Mouse (Mus musculus) limb, embryonic 14.5 days (tissue): ENCODE data around the gene Arhgap24. TPM values are rescaled to one million over a fixed set of nuclear protein-coding genes. Genes with fewer than 3 reads are reported as not detected.

Experiments used
- ATAC-seq: fragments of 200-750 bp; cut with Nextera tagmentation; 2 replicates; pipeline ENCODE4 v1.8.0; 2017; ENCODE audit warnings: low read depth, moderate number of reproducible peaks, moderate TSS enrichment; ENCODE audit not compliant: low FRiP score
- DNase-seq: peaks from one replicate; pipeline ENCODE4 v3.0.0-alpha.2; 2015; ENCODE audit warnings: low spot score
- H3K27ac ChIP-seq: fragments of 300-500 bp; sonication (generic); replicated peaks from 2 replicates; pipeline ENCODE4 v1.5.1; 2014; ENCODE audit warnings: low read depth, mild to moderate bottlenecking, low read length, moderate library complexity, mixed read lengths
- H3K27me3 ChIP-seq: fragments of 300-500 bp; sonication (generic); 2 replicates; pipeline ENCODE4 v1.6.1; 2014; ENCODE audit warnings: low read length, mixed read lengths; ENCODE audit not compliant: control insufficient read depth, insufficient read depth
- H3K36me3 ChIP-seq: fragments of 300-500 bp; sonication (generic); 2 replicates; pipeline ENCODE4 v1.6.1; 2014; ENCODE audit warnings: mild to moderate bottlenecking, low read length, moderate library complexity, mixed read lengths; ENCODE audit not compliant: control insufficient read depth, insufficient read depth
- H3K4me1 ChIP-seq: fragments of 300-500 bp; sonication (generic); 2 replicates; pipeline ENCODE4 v1.6.1; 2014; ENCODE audit warnings: antibody characterized with exemption, low read length, mixed read lengths; ENCODE audit not compliant: control insufficient read depth, insufficient read depth
- H3K4me2 ChIP-seq: fragments of 300-500 bp; sonication (generic); replicated peaks from 2 replicates; pipeline ENCODE4 v1.6.1; 2014; ENCODE audit warnings: low read depth, mild to moderate bottlenecking, low read length, moderate library complexity; ENCODE audit not compliant: severe bottlenecking
- H3K4me3 ChIP-seq: fragments of 300-500 bp; sonication (generic); replicated peaks from 2 replicates; pipeline ENCODE4 v1.5.1; 2014; ENCODE audit warnings: low read length
- H3K9ac ChIP-seq: fragments of 300-500 bp; sonication (generic); 2 replicates; pipeline ENCODE4 v1.6.1; 2014; ENCODE audit warnings: mild to moderate bottlenecking, low read depth, low read length, moderate library complexity; ENCODE audit not compliant: severe bottlenecking
- H3K9me3 ChIP-seq: fragments of 300-500 bp; sonication (generic); 2 replicates; pipeline ENCODE4 v1.6.1; 2016; ENCODE audit warnings: low read length; ENCODE audit not compliant: control insufficient read depth
- POLR2A ChIP-seq: fragments of 200-500 bp; IDR thresholded peaks from 2 replicates; pipeline ENCODE4 v1.8.0; 2012; ENCODE audit warnings: inconsistent platforms, mild to moderate bottlenecking, moderate library complexity, borderline replicate concordance; ENCODE audit not compliant: insufficient read depth, insufficient read length; ENCODE audit errors: extremely low read depth
- WGBS: fragments of 180-500 bp; shearing (Covaris S2); extraction: QIAGEN DNeasy Blood & Tissue Kit; methylation state at CpG from one replicate; pipeline ENCODE4 v1.1.7; 2014; 5-methylcytosine and 5-hydroxymethylcytosine counted together
- polyA plus RNA-seq, 2 experiments: library from polyadenylated mRNA; depleted of rRNA in 1 of 2; stranded (reverse) in 1 of 2; unstranded in 1 of 2; fragments of >200 nt; fragmentation: Nextera tagmentation in 1 of 2; extraction: Ambion mirVana in 1 of 2; gene quantifications; 2 replicates each; pipeline versions ENCODE4 v1.2.1 to v1.2.3; 2012 to 2014

Arhgap24 gene
- polyA plus RNA-seq, 2 experiments: 20.2 to 25.8 TPM

GRCm38 (mm10) chr5:102847859-102848258 is 366.7 kb downstream of the Arhgap24 start:
- Histone ChIP-seq H3K27me3 (no peaks in the 10 kb centered on the region), H3K9me3 (no peaks in the 10 kb centered on the region), H3K4me1 (no peaks in the 10 kb centered on the region), H3K9ac (no peak overlapping the region), H3K4me3 (no peak overlapping the region), H3K4me2 (no peak overlapping the region), H3K36me3 (no peaks in the 10 kb centered on the region), H3K27ac (no peak overlapping the region)
- DNase-seq: no peak
- TF ChIP-seq POLR2A: no peak
- ATAC-seq: no peak
- WGBS: 59% methylated on average over 4 of the region's 4 CpGs

- ATAC-seq: no peak
- no peak for DNase-seq
- Histone ChIP-seq H3K36me3 (no peaks in the 10 kb centered on the region), H3K27me3 (no peaks in the 10 kb centered on the region), H3K9ac (no peak overlapping the region), H3K9me3 (no peaks in the 10 kb centered on the region), H3K4me1 (no peaks in the 10 kb centered on the region), H3K4me2 (no peak overlapping the region), H3K27ac (no peak overlapping the region), H3K4me3 (no peak overlapping the region)
- WGBS: 84% methylated on average over 2 of the region's 2 CpGs
- TF ChIP-seq POLR2A: no peak
Observed at GRCm38 (mm10) chr5:102851761-102852160, 370.6 kb downstream of the Arhgap24 start.

GRCm38 (mm10) chr5:102853750-102854149 is 372.6 kb downstream of the Arhgap24 start:
- ATAC-seq: no peak
- no peak for DNase-seq
- H3K27ac ChIP-seq: no peak overlapping the region
- no peak overlapping the region for H3K4me3 ChIP-seq
- TF ChIP-seq POLR2A: no peak
- H3K36me3 ChIP-seq: no peaks in the 10 kb centered on the region
- H3K9me3 ChIP-seq: no peaks in the 10 kb centered on the region
- H3K4me2 ChIP-seq: no peak overlapping the region
- no peaks in the 10 kb centered on the region for H3K4me1 ChIP-seq
- H3K27me3 ChIP-seq: no peaks in the 10 kb centered on the region
- H3K9ac ChIP-seq: no peak overlapping the region
- WGBS: 63% methylated on average over 1 of the region's 1 CpGs

GRCm38 (mm10) chr5:102855805-102856204 is 374.6 kb downstream of the Arhgap24 start:
- 54% methylated on average over 10 of the region's 10 CpGs for WGBS
- ATAC-seq: no peak
- Histone ChIP-seq H3K4me2 (no peak overlapping the region), H3K9ac (no peak overlapping the region), H3K4me1 (no peaks in the 10 kb centered on the region), H3K27me3 (no peaks in the 10 kb centered on the region), H3K27ac (no peak overlapping the region), H3K9me3 (no peaks in the 10 kb centered on the region), H3K4me3 (no peak overlapping the region), H3K36me3 (peaks cover 4% of the 10 kb centered on the region; the same call in 1 of the 2 replicates)
- no peak for TF ChIP-seq POLR2A
- peak; percentile 16 for DNase-seq

- no peaks in the 10 kb centered on the region for H3K4me1 ChIP-seq
- TF ChIP-seq POLR2A: no peak
- no peak overlapping the region for H3K9ac ChIP-seq
- H3K4me3 ChIP-seq: no peak overlapping the region
- no peak overlapping the region for H3K4me2 ChIP-seq
- H3K27ac ChIP-seq: no peak overlapping the region
- H3K9me3 ChIP-seq: no peaks in the 10 kb centered on the region
- H3K36me3 ChIP-seq: peaks cover 7% of the 10 kb centered on the region; the same call in 1 of the 2 replicates
- no peak for ATAC-seq
- no peaks in the 10 kb centered on the region for H3K27me3 ChIP-seq
- no peak for DNase-seq
Observed at GRCm38 (mm10) chr5:102858047-102858446, 376.9 kb downstream of the Arhgap24 start.

GRCm38 (mm10) chr5:102859749-102860148 is 378.6 kb downstream of the Arhgap24 start:
- no peak for TF ChIP-seq POLR2A
- ATAC-seq: no peak
- Histone ChIP-seq H3K4me3 (no peak overlapping the region), H3K4me2 (no peak overlapping the region), H3K9ac (no peak overlapping the region), H3K27me3 (no peaks in the 10 kb centered on the region), H3K36me3 (peaks cover 7% of the 10 kb centered on the region; the same call in 1 of the 2 replicates), H3K27ac (no peak overlapping the region), H3K9me3 (no peaks in the 10 kb centered on the region), H3K4me1 (no peaks in the 10 kb centered on the region)
- DNase-seq: peak; percentile 16
- 82% methylated on average over 11 of the region's 11 CpGs for WGBS
